In the genomic region with DNA sequence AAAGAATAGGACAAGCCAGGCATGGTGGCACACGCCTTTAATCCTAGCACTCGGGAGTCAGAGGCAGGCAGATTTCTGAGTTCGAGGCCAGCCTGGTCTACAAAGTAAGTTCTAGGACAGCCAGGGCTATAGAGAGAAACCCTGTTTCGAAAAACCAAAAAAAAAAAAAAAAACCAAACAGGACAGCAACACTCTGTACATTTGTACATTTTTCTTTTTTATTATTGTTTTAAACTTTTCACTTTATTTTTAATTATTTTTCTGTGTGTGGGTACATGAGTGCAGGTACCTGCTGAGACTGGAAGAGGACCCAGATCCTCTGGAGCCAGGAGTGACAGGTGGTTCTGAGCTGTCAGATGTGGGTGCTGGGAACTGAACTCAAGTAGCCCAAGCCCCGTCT, we compare ENCODE assay signal across 2 mouse cellular contexts.
TF ChIP-seq lines count a peak whose summit lies in the region.

No protein-coding gene starts in this region.

TF ChIP-seq in CH12.LX, 34 proteins besides CTCF, POLR2A, EP300 and RAD21 (continued from another document):
- TF ChIP-seq HCFC1 (IDR thresholded peaks at IDR 0.05; ENCODE audit: low read depth, low read length) = no peak
- TF ChIP-seq JUND (conservative IDR thresholded peaks at IDR 0.05; ENCODE audit: low read depth, low read length) = no peak

TF ChIP-seq in MEL, 35 proteins besides CTCF, POLR2A, EP300 and RAD21 (continued from another document):
- TF ChIP-seq POLR2AphosphoS5 (IDR thresholded peaks at IDR 0.05; ENCODE audit: borderline replicate concordance, low read depth, low read length) = no peak
